Mouse (Mus musculus) liver, adult 2 months (tissue): ENCODE results near the gene Tmem19.

ENCODE experiments used
- CTCF ChIP-seq: fragments of 200-500 bp; IDR thresholded peaks from 2 replicates; pipeline ENCODE4 v1.5.1; 2011; ENCODE audit warnings: low read depth, low read length, control low read depth
- POLR2A ChIP-seq: fragments of 200-500 bp; IDR thresholded peaks from 2 replicates; pipeline ENCODE4 v1.6.1; 2011; ENCODE audit warnings: low read length, control low read depth; ENCODE audit not compliant: insufficient read depth; ENCODE audit errors: extremely low read depth

GRCm38 (mm10) chr10:115355016-115355415 lies 7.3 kb downstream of the Tmem19 start:
- no peak for TF ChIP-seq POLR2A
- TF ChIP-seq CTCF: no peak
